Mouse (Mus musculus) heart, postnatal 14 days (tissue): ENCODE results near the gene Ercc2. TPM values are rescaled to one million over a fixed set of nuclear protein-coding genes. Genes with fewer than 3 reads are reported as not detected.

Experiments
- DNase-seq, 2 experiments: peaks; one replicate each; pipeline ENCODE4 v3.0.0; 2021 to 2022
- intact Hi-C: fragments of 180-260 bp; cut with DNase I; formaldehyde crosslinking; loops from one replicate; pipeline ENCODE4 v1.15.1; 2025
- total RNA-seq, 2 experiments: library from RNA; stranded (reverse); gene quantifications; 2 replicates each; pipeline ENCODE4 v1.2.3; 2021

Gene Ercc2
- total RNA-seq, 2 experiments from 2014 or later, result 12.4 to 15.7 TPM

GRCm38 (mm10) chr7:19400946-19401345 is 19.1 kb downstream of the Ercc2 start:
- no peak for DNase-seq
- intact Hi-C loops, result loop anchor here (10.0 kb wide), 1 partner anchor 304 kb away; no protein-coding TSS in a partner anchor

- intact Hi-C loops, result loop anchor here (10.0 kb wide), 1 partner anchor 302 kb away; no protein-coding TSS in a partner anchor
- DNase-seq, result no peak
Measured at GRCm38 (mm10) chr7:19402535-19403112, 20.8 kb downstream of the Ercc2 start.

GRCm38 (mm10) chr7:19403731-19404296 is 22.0 kb downstream of the Ercc2 start, which contains the start of gene Klc3:
Klc3 (minus strand) TSS chr7:19404104.
- intact Hi-C loops, result loop anchor here (2.0 to 10.0 kb wide), 2 partner anchors 215 to 301 kb away; no protein-coding TSS in a partner anchor
- peak; percentile 35 to 42 for DNase-seq

GRCm38 (mm10) chr7:19404476-19404875 is 22.7 kb downstream of the Ercc2 start, which contains the start of gene Ckm:
Ckm (plus strand) TSS chr7:19404776.
- no peak for DNase-seq
- intact Hi-C loops, result loop anchor here (2.0 to 10.0 kb wide), 2 partner anchors 214 to 300 kb away; no protein-coding TSS in a partner anchor

GRCm38 (mm10) chr7:19405417-19405816 is 23.6 kb downstream of the Ercc2 start:
- intact Hi-C loops, result loop anchor here (2.0 to 10.0 kb wide), 4 partner anchors 97 to 299 kb away; no protein-coding TSS in a partner anchor
- peak; percentile 83 to 92 for DNase-seq

- intact Hi-C loops, result loop anchor here (5.0 to 10.0 kb wide), 3 partner anchors 93 to 295 kb away; no protein-coding TSS in a partner anchor
- DNase-seq, result peak in 1 of 2 experiments; percentile 27
Measured at GRCm38 (mm10) chr7:19409753-19410152, 27.9 kb downstream of the Ercc2 start.

- intact Hi-C loops, result no loop called here
- peak; percentile 83 to 86 for DNase-seq
Measured at GRCm38 (mm10) chr7:19410766-19411344, 29.0 kb downstream of the Ercc2 start.

GRCm38 (mm10) chr7:19411783-19412182 is 30.0 kb downstream of the Ercc2 start:
- DNase-seq, result peak; percentile 24 to 31

GRCm38 (mm10) chr7:19413525-19413924 is 31.7 kb downstream of the Ercc2 start:
- intact Hi-C loops, result no loop called here
- peak in 1 of 2 experiments; percentile 43 for DNase-seq

More at GRCm38 (mm10) chr7:19411783-19412182, 30.0 kb downstream of the Ercc2 start:
- intact Hi-C loops, result no loop called here

- intact Hi-C loops, result no loop called here
- no peak for DNase-seq
Measured at GRCm38 (mm10) chr7:19416590-19416989, 34.8 kb downstream of the Ercc2 start.

- DNase-seq, result no peak
- intact Hi-C loops, result no loop called here
Measured at GRCm38 (mm10) chr7:19420121-19420520, 38.3 kb downstream of the Ercc2 start.

- intact Hi-C loops, result no loop called here
- peak; percentile 79 to 86 for DNase-seq
Measured at GRCm38 (mm10) chr7:19420821-19421636, 39.2 kb downstream of the Ercc2 start.

- DNase-seq, result no peak
- intact Hi-C loops, result no loop called here
Measured at GRCm38 (mm10) chr7:19423083-19423482, 41.3 kb downstream of the Ercc2 start.

- intact Hi-C loops, result no loop called here
- DNase-seq, result no peak
Measured at GRCm38 (mm10) chr7:19424051-19424450, 42.2 kb downstream of the Ercc2 start.

- intact Hi-C loops, result no loop called here
- DNase-seq, result no peak
Measured at GRCm38 (mm10) chr7:19426349-19426748, 44.5 kb downstream of the Ercc2 start.

- DNase-seq, result no peak
- intact Hi-C loops, result no loop called here
Measured at GRCm38 (mm10) chr7:19426888-19427287, 45.1 kb downstream of the Ercc2 start.

GRCm38 (mm10) chr7:19427999-19428650 is 46.3 kb downstream of the Ercc2 start:
- intact Hi-C loops, result no loop called here
- DNase-seq, result no peak

GRCm38 (mm10) chr7:19429726-19430125 is 47.9 kb downstream of the Ercc2 start:
- DNase-seq, result no peak
- intact Hi-C loops, result no loop called here

GRCm38 (mm10) chr7:19430402-19430801 is 48.6 kb downstream of the Ercc2 start:
- intact Hi-C loops, result no loop called here
- no peak for DNase-seq

GRCm38 (mm10) chr7:19432475-19432874 is 50.7 kb downstream of the Ercc2 start:
- intact Hi-C loops, result no loop called here
- DNase-seq, result no peak
